Mouse (Mus musculus): ENCODE results near the gene Rusc2. TPM values are rescaled to one million over a fixed set of nuclear protein-coding genes. Genes with fewer than 3 reads are reported as not detected.
A peak's percentile ranks its signal among the peaks of the same experiment; 100 is the strongest.

Rusc2 gene
- total and polyA plus RNA-seq, 3 experiments, result 27.5 to 45.3 (median 43.5) TPM

- peak overlapping the region; percentile 67 for H3K9ac ChIP-seq (ENCODE audit: low read depth, low read length)
- peak overlapping the region; percentile 44 for H3K4me3 ChIP-seq
- H3K36me3 ChIP-seq (ENCODE audit: control insufficient read depth, insufficient read depth, low read length), result peaks cover 9% of the 10 kb centered on the region
- H3K27ac ChIP-seq, result peak overlapping the region; percentile 98
- no peaks in the 10 kb centered on the region for H3K27me3 ChIP-seq (ENCODE audit: control insufficient read depth, insufficient read depth, low read length)
- TF ChIP-seq POLR2A (IDR thresholded peaks at IDR 0.05; ENCODE audit: insufficient read depth, low read depth, low read length), result no peak
- TF ChIP-seq EP300 (IDR thresholded peaks at IDR 0.05; ENCODE audit: insufficient read depth, low read depth, low read length), result no peak
- TF ChIP-seq CTCF (IDR thresholded peaks at IDR 0.05), result no peak
- DNase-seq, result peak in 1 of 2 experiments; percentile 29
- H3K4me1 ChIP-seq (ENCODE audit: control insufficient read depth, insufficient read depth, low read length), result peaks cover 25% of the 10 kb centered on the region
- intact Hi-C loops (cut with DNase I), result loop anchor here (5.0 to 10.0 kb wide), 2 partner anchors 70 to 362 kb away; partner anchors contain the start of gene Fam214b
- H3K79me2 ChIP-seq (replicated peaks; ENCODE audit: control insufficient read depth, insufficient read depth, low read length), result peaks cover 8% of the 10 kb centered on the region
- 43% methylated on average over 12 of the region's 12 CpGs for WGBS
Observed at GRCm38 (mm10) chr4:43407071-43407920, 25.5 kb downstream of the Rusc2 start.

- H3K79me2 ChIP-seq (replicated peaks; ENCODE audit: control insufficient read depth, insufficient read depth, low read length), result peaks cover 10% of the 10 kb centered on the region
- no peak overlapping the region for H3K9ac ChIP-seq (ENCODE audit: low read depth, low read length)
- intact Hi-C loops (cut with DNase I), result no loop called here
- H3K27ac ChIP-seq, result no peak overlapping the region
- DNase-seq, result peak in 1 of 2 experiments; percentile 19
- WGBS, result 89% methylated on average over 14 of the region's 14 CpGs
- no peaks in the 10 kb centered on the region for H3K27me3 ChIP-seq (ENCODE audit: control insufficient read depth, insufficient read depth, low read length)
- H3K4me1 ChIP-seq (ENCODE audit: control insufficient read depth, insufficient read depth, low read length), result peaks cover 15% of the 10 kb centered on the region
- H3K4me3 ChIP-seq, result no peak overlapping the region
- peaks cover 3% of the 10 kb centered on the region for H3K36me3 ChIP-seq (ENCODE audit: control insufficient read depth, insufficient read depth, low read length)
- TF ChIP-seq POLR2A (IDR thresholded peaks at IDR 0.05; ENCODE audit: insufficient read depth, low read depth, low read length), result no peak
- no peak for TF ChIP-seq CTCF (IDR thresholded peaks at IDR 0.05)
- no peak for TF ChIP-seq EP300 (IDR thresholded peaks at IDR 0.05; ENCODE audit: insufficient read depth, low read depth, low read length)
Observed at GRCm38 (mm10) chr4:43414761-43415160, 33.0 kb downstream of the Rusc2 start.

- 84% methylated on average over 29 of the region's 29 CpGs for WGBS
- Histone ChIP-seq H3K4me3 (no peak overlapping the region), H3K4me1 (ENCODE audit: control insufficient read depth, insufficient read depth, low read length) (peaks cover 17% of the 10 kb centered on the region), H3K36me3 (ENCODE audit: control insufficient read depth, insufficient read depth, low read length) (peaks cover 6% of the 10 kb centered on the region), H3K9ac (ENCODE audit: low read depth, low read length) (no peak overlapping the region), H3K27me3 (ENCODE audit: control insufficient read depth, insufficient read depth, low read length) (no peaks in the 10 kb centered on the region), H3K27ac (no peak overlapping the region), H3K79me2 (replicated peaks; ENCODE audit: control insufficient read depth, insufficient read depth, low read length) (peaks cover 10% of the 10 kb centered on the region)
- TF ChIP-seq POLR2A (IDR thresholded peaks at IDR 0.05; ENCODE audit: insufficient read depth, low read depth, low read length) (no peak), CTCF (IDR thresholded peaks at IDR 0.05) (no peak), EP300 (IDR thresholded peaks at IDR 0.05; ENCODE audit: insufficient read depth, low read depth, low read length) (no peak)
- intact Hi-C loops (cut with DNase I), result no loop called here
- peak in 1 of 2 experiments; percentile 30 for DNase-seq
Observed at GRCm38 (mm10) chr4:43415221-43416070, 33.7 kb downstream of the Rusc2 start.

- TF ChIP-seq POLR2A (IDR thresholded peaks at IDR 0.05; ENCODE audit: insufficient read depth, low read depth, low read length), result no peak
- no peak for TF ChIP-seq CTCF (IDR thresholded peaks at IDR 0.05)
- TF ChIP-seq EP300 (IDR thresholded peaks at IDR 0.05; ENCODE audit: insufficient read depth, low read depth, low read length), result no peak
- H3K27ac ChIP-seq, result no peak overlapping the region
- peak in 1 of 2 experiments; percentile 21 for DNase-seq
- no peak overlapping the region for H3K9ac ChIP-seq (ENCODE audit: low read depth, low read length)
- H3K27me3 ChIP-seq (ENCODE audit: control insufficient read depth, insufficient read depth, low read length), result no peaks in the 10 kb centered on the region
- intact Hi-C loops (cut with DNase I), result no loop called here
- peaks cover 17% of the 10 kb centered on the region for H3K4me1 ChIP-seq (ENCODE audit: control insufficient read depth, insufficient read depth, low read length)
- WGBS, result 95% methylated on average over 22 of the region's 22 CpGs
- H3K36me3 ChIP-seq (ENCODE audit: control insufficient read depth, insufficient read depth, low read length), result peaks cover 6% of the 10 kb centered on the region
- no peak overlapping the region for H3K4me3 ChIP-seq
- H3K79me2 ChIP-seq (replicated peaks; ENCODE audit: control insufficient read depth, insufficient read depth, low read length), result peaks cover 10% of the 10 kb centered on the region
Observed at GRCm38 (mm10) chr4:43416071-43416490, 34.3 kb downstream of the Rusc2 start.

- H3K79me2 ChIP-seq (replicated peaks; ENCODE audit: control insufficient read depth, insufficient read depth, low read length), result peaks cover 10% of the 10 kb centered on the region
- peaks cover 6% of the 10 kb centered on the region for H3K36me3 ChIP-seq (ENCODE audit: control insufficient read depth, insufficient read depth, low read length)
- H3K9ac ChIP-seq (ENCODE audit: low read depth, low read length), result no peak overlapping the region; the same call in 1 of the 2 replicates
- DNase-seq, result peak in 1 of 2 experiments; percentile 19
- peak overlapping the region; percentile 17 for H3K27ac ChIP-seq
- no peaks in the 10 kb centered on the region for H3K27me3 ChIP-seq (ENCODE audit: control insufficient read depth, insufficient read depth, low read length)
- intact Hi-C loops (cut with DNase I), result no loop called here
- TF ChIP-seq POLR2A (IDR thresholded peaks at IDR 0.05; ENCODE audit: insufficient read depth, low read depth, low read length), result no peak
- no peak for TF ChIP-seq CTCF (IDR thresholded peaks at IDR 0.05)
- no peak for TF ChIP-seq EP300 (IDR thresholded peaks at IDR 0.05; ENCODE audit: insufficient read depth, low read depth, low read length)
- peaks cover 16% of the 10 kb centered on the region for H3K4me1 ChIP-seq (ENCODE audit: control insufficient read depth, insufficient read depth, low read length)
- no peak overlapping the region for H3K4me3 ChIP-seq
- WGBS, result 56% methylated on average over 16 of the region's 16 CpGs
Observed at GRCm38 (mm10) chr4:43417269-43418062, 35.7 kb downstream of the Rusc2 start.
